Mouse (Mus musculus): ENCODE results near the gene Hs3st2.

The Hs3st2 gene

GRCm38 (mm10) chr7:121542458-121542857, 150.8 kb downstream of the Hs3st2 start:
- no peak for DNase-seq (ENCODE audit: low spot score in 2 of 2)

- peak in 1 of 2 experiments; percentile 55 for DNase-seq (ENCODE audit: low spot score in 2 of 2)
These were observed 157.8 kb downstream of the Hs3st2 start for GRCm38 (mm10) chr7:121549329-121550022.
